Mouse (Mus musculus) left cerebral cortex, adult 18-20 months (tissue): ENCODE results near the gene Gtf2ird1. TPM values are rescaled to one million over a fixed set of nuclear protein-coding genes. Genes with fewer than 3 reads are reported as not detected.
"Not testable (repeated sequence)": the region's sequence is repeated elsewhere in the genome, so short reads cannot be mapped to it uniquely, and the experiment has no call there.

ENCODE experiments used
- DNase-seq, 2 experiments: peaks; one replicate each; pipeline ENCODE4 v3.0.0; 2021 to 2022; ENCODE audit warnings: low spot score in 2 of 2, mixed read lengths in 1 of 2
- long read RNA-seq, 2 experiments: library from polyadenylated mRNA; stranded (forward); transcript quantifications; one replicate each; pipeline ENCODE4 v2.0.0; 2021
- total RNA-seq, 2 experiments: library from RNA; stranded (reverse); gene quantifications; 2 replicates each; pipeline ENCODE4 v1.2.3; 2021

The Gtf2ird1 gene
- 10 to 100 TPM; 37.4 to 56.6 TPM for total RNA-seq
- long read RNA-seq, experiment 1, transcript Gtf2ird1-209 (30 exons, 3,524 nt): major isoform, 7 of 34 reads
- long read RNA-seq, experiment 1, partial matches to known transcripts: 4 of 34 reads
- long read RNA-seq, experiment 1, other reads (novel, unspliced or antisense): 18 of 34 reads
- long read RNA-seq, experiment 2, partial matches to known transcripts: 18 of 24 reads
- long read RNA-seq, experiment 2, other reads (novel, unspliced or antisense): 1 of 24 reads

- DNase-seq: peak; percentile 69
Measured at GRCm38 (mm10) chr5:134456503-134456962, at the start of gene Gtf2ird1. Gtf2ird1 (minus strand) TSS chr5:134456716.

- DNase-seq: no peak
Measured at GRCm38 (mm10) chr5:134505810-134506292, 49.3 kb upstream of the Gtf2ird1 start.

GRCm38 (mm10) chr5:134502591-134502990 is 46.1 kb upstream of the Gtf2ird1 start:
- no peak for DNase-seq

GRCm38 (mm10) chr5:134501453-134501852 is 44.9 kb upstream of the Gtf2ird1 start:
- DNase-seq: no peak

- DNase-seq: no peak
Measured at GRCm38 (mm10) chr5:134500681-134501080, 44.2 kb upstream of the Gtf2ird1 start.

GRCm38 (mm10) chr5:134500062-134500461 is 43.5 kb upstream of the Gtf2ird1 start:
- peak; percentile 65 to 69 for DNase-seq

- no peak for DNase-seq
Measured at GRCm38 (mm10) chr5:134497026-134497425, 40.5 kb upstream of the Gtf2ird1 start.

GRCm38 (mm10) chr5:134495796-134496195 is 39.3 kb upstream of the Gtf2ird1 start:
- no peak for DNase-seq

- peak; percentile 91 to 96 for DNase-seq
Measured at GRCm38 (mm10) chr5:134494142-134494541, 37.6 kb upstream of the Gtf2ird1 start.

GRCm38 (mm10) chr5:134492956-134493355 is 36.4 kb upstream of the Gtf2ird1 start:
- no peak for DNase-seq

- DNase-seq: peak; percentile 79 to 87
Measured at GRCm38 (mm10) chr5:134491712-134492417, 35.3 kb upstream of the Gtf2ird1 start.

GRCm38 (mm10) chr5:134491206-134491605 is 34.7 kb upstream of the Gtf2ird1 start:
- DNase-seq: no peak

GRCm38 (mm10) chr5:134490465-134490864 is 33.9 kb upstream of the Gtf2ird1 start:
- DNase-seq: peak in 1 of 2 experiments; percentile 48

GRCm38 (mm10) chr5:134489583-134489982 is 33.1 kb upstream of the Gtf2ird1 start:
- peak in 1 of 2 experiments; percentile 29 for DNase-seq

GRCm38 (mm10) chr5:134488596-134488995 is 32.1 kb upstream of the Gtf2ird1 start:
- DNase-seq: no peak

- DNase-seq: no peak
Measured at GRCm38 (mm10) chr5:134488042-134488441, 31.5 kb upstream of the Gtf2ird1 start.

- DNase-seq: peak; percentile 69 to 78
Measured at GRCm38 (mm10) chr5:134485900-134486665, 29.6 kb upstream of the Gtf2ird1 start.

- DNase-seq: no peak
Measured at GRCm38 (mm10) chr5:134485183-134485730, 28.7 kb upstream of the Gtf2ird1 start.

GRCm38 (mm10) chr5:134483291-134483690 is 26.8 kb upstream of the Gtf2ird1 start:
- no peak for DNase-seq

GRCm38 (mm10) chr5:134482331-134482730 is 25.8 kb upstream of the Gtf2ird1 start:
- no peak for DNase-seq

GRCm38 (mm10) chr5:134478886-134479285 is 22.4 kb upstream of the Gtf2ird1 start:
- not testable (repeated sequence) for DNase-seq
